Mouse (Mus musculus) thymus, postnatal 25 days (tissue): Measurements from ENCODE around the gene Ccdc186.
A peak's percentile ranks its signal among the peaks of the same experiment; 100 is the strongest.

ENCODE experiments used
- DNase-seq: peaks from one replicate; pipeline ENCODE4 v3.0.0; 2022

Gene Ccdc186

DNA sequence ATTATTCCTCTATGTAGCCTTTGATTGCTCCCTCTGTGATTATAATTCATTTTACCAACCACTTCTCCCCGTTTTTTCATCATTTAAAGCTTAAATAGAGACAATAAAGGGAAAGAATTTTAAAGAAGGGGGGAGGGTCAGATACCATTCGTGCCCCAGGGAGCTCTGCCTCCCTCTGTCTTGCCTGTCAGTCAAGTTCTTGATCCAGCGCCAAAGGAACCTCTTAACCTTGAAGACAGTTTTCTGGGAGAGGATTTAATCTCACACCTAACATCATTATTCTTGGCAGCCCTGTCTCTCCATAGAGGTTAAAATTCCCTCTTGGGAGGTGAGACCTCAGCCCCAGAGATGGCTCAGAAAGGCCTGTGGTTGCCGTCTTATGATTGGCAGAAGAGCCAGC lies 71.3 kb downstream of the Ccdc186 start:
- no peak for DNase-seq

DNA sequence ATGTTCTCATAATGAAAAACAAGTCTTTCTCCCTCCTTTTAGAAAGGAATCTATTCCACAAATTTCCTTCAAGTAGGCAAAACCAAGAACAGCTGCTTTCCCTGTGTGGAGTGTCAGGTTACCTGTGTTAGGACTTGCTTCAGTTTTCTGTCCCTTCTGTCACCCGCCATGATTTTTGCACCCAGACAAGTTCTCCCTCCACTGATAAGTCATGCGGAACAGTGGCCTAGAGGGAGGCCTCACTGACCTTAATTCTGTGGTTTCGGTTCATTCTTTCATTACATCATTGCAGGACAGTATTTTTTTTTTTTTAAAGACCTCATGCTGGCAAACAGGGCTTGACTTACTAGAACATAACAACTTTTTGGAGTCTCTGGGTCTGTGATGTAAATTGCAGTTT lies 72.6 kb downstream of the Ccdc186 start:
- DNase-seq, result no peak

DNA sequence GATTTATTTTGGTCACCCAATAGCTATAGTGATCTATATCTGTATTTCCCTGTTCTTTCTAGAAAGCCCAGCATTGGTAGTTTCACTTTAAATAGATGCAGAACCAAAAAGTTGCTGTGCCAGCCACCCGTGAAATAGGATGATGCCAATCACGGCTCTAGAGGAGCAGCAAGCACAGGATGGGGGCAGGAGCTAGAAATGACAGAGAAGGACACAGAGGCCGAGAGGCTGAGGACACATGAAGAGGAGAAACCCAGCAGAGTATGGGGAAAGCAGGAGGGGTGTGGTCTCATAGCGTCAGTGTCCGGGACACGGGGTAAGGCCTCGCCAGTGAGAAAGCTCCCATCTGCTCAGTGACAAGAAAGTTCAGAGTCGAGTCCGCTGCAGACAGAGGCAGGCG lies 74.1 kb downstream of the Ccdc186 start:
- no peak for DNase-seq

DNA sequence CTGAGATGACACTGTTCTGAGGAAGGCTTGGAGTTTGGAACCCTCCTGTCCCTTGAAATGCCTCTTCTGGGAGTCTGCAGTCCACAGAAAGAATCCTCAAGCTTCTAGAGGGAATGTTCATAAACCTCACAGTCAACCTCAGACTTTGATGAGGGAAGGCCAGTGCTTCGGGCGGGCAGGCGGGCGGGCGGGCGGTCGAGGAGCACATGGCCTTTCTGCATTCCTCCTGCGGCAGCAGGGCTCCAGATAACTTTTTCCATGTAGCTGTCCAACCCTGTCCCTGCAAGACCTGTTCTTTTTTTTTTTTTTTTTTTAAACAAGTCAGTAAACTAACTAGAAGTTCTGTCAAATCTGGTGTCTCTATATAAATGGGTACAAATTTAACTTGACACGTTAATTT lies 75.4 kb downstream of the Ccdc186 start:
- DNase-seq, result no peak

DNA sequence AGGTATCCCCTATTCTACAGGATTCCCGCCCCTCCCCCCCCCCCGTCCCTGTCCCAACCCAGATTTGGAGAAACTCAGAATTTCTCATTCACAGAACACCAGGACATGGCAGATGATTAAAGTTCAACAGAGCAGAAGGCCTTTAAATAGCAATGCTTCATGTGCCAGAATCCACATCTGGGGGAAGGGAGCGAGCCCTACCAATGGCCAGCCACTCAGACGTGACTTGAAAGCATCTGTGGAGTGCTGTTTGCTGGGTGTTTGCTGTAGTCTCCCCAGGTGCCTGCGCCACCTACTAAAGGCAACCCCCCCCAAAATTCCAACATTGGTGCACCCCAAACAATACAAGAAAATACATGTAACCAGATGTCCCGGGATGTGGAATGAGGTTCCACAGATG lies 76.5 kb downstream of the Ccdc186 start:
- DNase-seq, result no peak

DNA sequence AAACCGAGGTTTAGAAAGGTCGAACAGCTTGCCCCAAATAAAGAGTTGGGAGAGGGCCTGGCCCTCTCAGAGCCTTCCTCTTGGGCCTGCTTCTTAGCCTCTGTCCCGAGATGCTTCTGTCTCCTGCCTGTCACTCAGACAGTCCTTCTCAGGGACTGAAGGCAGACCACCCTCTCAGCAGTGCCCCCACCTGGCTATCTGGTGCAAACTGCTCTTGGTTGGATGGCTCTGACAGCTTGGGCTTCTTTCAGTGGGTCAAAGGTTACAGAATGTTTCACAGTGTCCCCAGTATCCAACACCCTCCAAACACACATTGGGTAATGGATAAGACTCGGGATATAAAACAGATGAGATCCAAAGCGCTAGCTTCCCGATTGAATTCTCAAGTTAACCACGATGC lies 76.9 kb downstream of the Ccdc186 start:
- DNase-seq, result peak; percentile 49
